In genomic region chr10:70373207-70373606, GRCm38 (mm10) we compare ENCODE assay signal across 21 mouse cellular contexts.
"Had no signal": no experiment of that assay in that cellular context is flagged by ENCODE, and none has a peak within 500 bp of the region (broad histone marks: within the 10 kb centered on the region; RNA-seq: fewer than 3 reads in every experiment).

No protein-coding gene starts in this region.

- H3K4me3 ChIP-seq: intestine, embryonic 15.5 days; kidney, embryonic 15.5 days; limb, embryonic 12.5 days; limb, embryonic 15.5 days; lung, embryonic 15.5 days; midbrain, embryonic 12.5 days; midbrain, embryonic 15.5 days; neural tube, embryonic 12.5 days; neural tube, embryonic 15.5 days; stomach, embryonic 15.5 days had no signal

- ATAC-seq: intestine, embryonic 15.5 days; liver, postnatal 0 days; midbrain, embryonic 15.5 days had no signal

- DNase-seq: kidney, adult 11 months; kidney, postnatal 10 days; kidney, postnatal 36 days; left cerebral cortex, postnatal 4 days; liver, postnatal 0 days; lung, postnatal 10 days; lung, postnatal 4 days; right cerebral cortex, postnatal 14 days; spleen, adult 18-20 months; thymus, postnatal 25 days had no signal

- H3K4me1 ChIP-seq: intestine, embryonic 15.5 days; kidney, embryonic 15.5 days; limb, embryonic 15.5 days; lung, embryonic 15.5 days; neural tube, embryonic 12.5 days; stomach, embryonic 15.5 days had no signal

- H3K27ac ChIP-seq: intestine, embryonic 15.5 days; kidney, embryonic 15.5 days; limb, embryonic 12.5 days; limb, embryonic 15.5 days; liver, embryonic 14.5 days; lung, embryonic 15.5 days; midbrain, embryonic 12.5 days; midbrain, embryonic 15.5 days; neural tube, embryonic 12.5 days; neural tube, embryonic 15.5 days; stomach, embryonic 15.5 days had no signal
